Mouse (Mus musculus) bone marrow, adult 2 months (tissue): ENCODE measurements around the gene Tfeb. TPM values are rescaled to one million over a fixed set of nuclear protein-coding genes. Genes with fewer than 3 reads are reported as not detected.

Experiments used
- H3K27ac ChIP-seq: fragments of 200-500 bp; 2 replicates; pipeline ENCODE4 v1.5.1; 2012; ENCODE audit warnings: low read depth, mild to moderate bottlenecking, control low read depth, inconsistent platforms, low read length; ENCODE audit not compliant: control insufficient read depth, poor library complexity, insufficient read depth
- H3K4me1 ChIP-seq: fragments of 200-500 bp; 2 replicates; pipeline ENCODE4 v1.6.1; 2011; ENCODE audit warnings: low read length; ENCODE audit not compliant: control insufficient read depth, insufficient read depth
- H3K4me3 ChIP-seq: fragments of 200-500 bp; replicated peaks from 2 replicates; pipeline ENCODE3; 2011; ENCODE audit warnings: mild to moderate bottlenecking, low read depth, low read length, control low read depth; ENCODE audit not compliant: control insufficient read depth
- CTCF ChIP-seq: fragments of 200-500 bp; IDR thresholded peaks from 2 replicates; pipeline ENCODE4 v1.5.1; 2011; ENCODE audit warnings: low read length, control low read depth; ENCODE audit not compliant: control insufficient read depth, insufficient read depth
- POLR2A ChIP-seq: fragments of 200-500 bp; IDR thresholded peaks from 2 replicates; pipeline ENCODE4 v1.6.1; 2011; ENCODE audit warnings: low read depth, mild to moderate bottlenecking, control low read depth, low read length, borderline replicate concordance; ENCODE audit not compliant: control insufficient read depth
- WGBS: fragments of 180-500 bp; shearing (Covaris S2); methylation state at CpG from one replicate; pipeline ENCODE4 v1.1.7; 2018; 5-methylcytosine and 5-hydroxymethylcytosine counted together
- polyA plus RNA-seq: library from polyadenylated mRNA; stranded (reverse); fragments of >200 nt; gene quantifications from 2 replicates; pipeline ENCODE4 v1.2.4, GENCODE M21; 2011; ENCODE audit warnings: low replicate concordance; ENCODE audit not compliant: missing spikeins, insufficient read depth, insufficient read length

The Tfeb gene
- polyA plus RNA-seq, 1 experiment, result 43.7 TPM

- no peak overlapping the region for H3K27ac ChIP-seq
- no peak overlapping the region for H3K4me3 ChIP-seq
- WGBS, result 7% methylated on average over 6 of the region's 6 CpGs
- no peaks in the 10 kb centered on the region; the same call in 1 of the 2 replicates for H3K4me1 ChIP-seq
- TF ChIP-seq CTCF (no peak), POLR2A (no peak)
Measured at GRCm38 (mm10) chr17:47837808-47838207, 101.0 kb downstream of the Tfeb start.

- Histone ChIP-seq H3K4me3 (no peak overlapping the region), H3K4me1 (no peaks in the 10 kb centered on the region; the same call in 1 of the 2 replicates), H3K27ac (no peak overlapping the region)
- 74% methylated on average over 8 of the region's 8 CpGs for WGBS
- TF ChIP-seq CTCF, result no peak
- TF ChIP-seq POLR2A, result no peak
Measured at GRCm38 (mm10) chr17:47841521-47841920, 104.7 kb downstream of the Tfeb start.

Other genes starting within 250 kb of the Tfeb start
- gene Taf8, start 234.7 kb upstream of the Tfeb start, polyA plus RNA-seq, result 15.6 and 32.2 TPM in 2 replicates
- 356 and 417 TPM in 2 replicates for gene Ccnd3, start 232.0 kb upstream of the Tfeb start, polyA plus RNA-seq
- gene Bysl, start 125.5 kb upstream of the Tfeb start, polyA plus RNA-seq, result 5.8 and 9.5 TPM in 2 replicates
- 18.0 and 21.2 TPM in 2 replicates for gene Med20, start 125.4 kb upstream of the Tfeb start, polyA plus RNA-seq
- 3.0 and 5.1 TPM in 2 replicates for gene Gm20517, start 125.4 kb upstream of the Tfeb start, polyA plus RNA-seq
- 9.3 and 10.3 TPM in 2 replicates for gene Usp49, start 106.3 kb upstream of the Tfeb start, polyA plus RNA-seq
- gene Tomm6, start 48.6 kb upstream of the Tfeb start, polyA plus RNA-seq, result 127 and 178 TPM in 2 replicates
- not detected in 2 replicates for gene Frs3, start 48.0 kb upstream of the Tfeb start, polyA plus RNA-seq
- not detected in 2 replicates for gene Gm21981, start 42.6 kb upstream of the Tfeb start, polyA plus RNA-seq
- not detected in 2 replicates for gene Prickle4, start 42.3 kb upstream of the Tfeb start, polyA plus RNA-seq
- gene Pgc, start 10.2 kb upstream of the Tfeb start, polyA plus RNA-seq, result 1.1 TPM in 1 of 2 replicates, not detected in the other
- gene Mdfi, start 97.7 kb downstream of the Tfeb start, polyA plus RNA-seq, result 4.2 and 4.8 TPM in 2 replicates
- 10.2 and 14.6 TPM in 2 replicates for gene Foxp4, start 187.6 kb downstream of the Tfeb start, polyA plus RNA-seq